Mouse (Mus musculus) olfactory bulb, adult 2 months (tissue): Measurements from ENCODE around the gene Gm44511. TPM values are rescaled to one million over a fixed set of nuclear protein-coding genes. Genes with fewer than 3 reads are reported as not detected.

Experiments used
- H3K27ac ChIP-seq: fragments of 200-500 bp; 2 replicates; pipeline ENCODE4 v1.5.1; 2012; ENCODE audit warnings: low read depth, low read length; ENCODE audit not compliant: insufficient read depth
- H3K4me1 ChIP-seq: fragments of 200-500 bp; 2 replicates; pipeline ENCODE4 v1.6.1; 2012; ENCODE audit warnings: low read length; ENCODE audit not compliant: control insufficient read depth, insufficient read depth
- H3K4me3 ChIP-seq: fragments of 200-500 bp; 2 replicates; pipeline ENCODE4 v1.5.1; 2012; ENCODE audit warnings: mild to moderate bottlenecking, low read depth, low read length, moderate library complexity; ENCODE audit not compliant: insufficient read depth
- CTCF ChIP-seq: fragments of 200-500 bp; IDR thresholded peaks from 2 replicates; pipeline ENCODE4 v1.5.1; 2012; ENCODE audit warnings: low read depth, mild to moderate bottlenecking, low read length, moderate library complexity; ENCODE audit not compliant: insufficient read depth
- POLR2A ChIP-seq: fragments of 200-500 bp; IDR thresholded peaks from 2 replicates; pipeline ENCODE4 v1.6.1; 2012; ENCODE audit warnings: mild to moderate bottlenecking, low read depth, low read length, moderate library complexity; ENCODE audit not compliant: insufficient read depth
- WGBS: fragments of 180-500 bp; shearing (Covaris S2); methylation state at CpG from one replicate; pipeline ENCODE4 v1.1.7; 2018; 5-methylcytosine and 5-hydroxymethylcytosine counted together
- polyA plus RNA-seq: library from polyadenylated mRNA; stranded (reverse); fragments of >200 nt; gene quantifications from 2 replicates; pipeline ENCODE4 v1.2.4, GENCODE M21; 2012; ENCODE audit warnings: low replicate concordance; ENCODE audit not compliant: missing spikeins, insufficient read depth, insufficient read length

Gene Gm44511
- polyA plus RNA-seq, 1 experiment = not detected

GRCm38 (mm10) chr6:128851151-128851550 lies 25.0 kb upstream of the Gm44511 start:
- Histone ChIP-seq H3K27ac (no peak overlapping the region), H3K4me1 (peaks cover 2% of the 10 kb centered on the region; the same call in 1 of the 2 replicates), H3K4me3 (no peak overlapping the region)
- TF ChIP-seq POLR2A = no peak
- TF ChIP-seq CTCF = no peak
- WGBS = 87% methylated on average over 2 of the region's 2 CpGs

GRCm38 (mm10) chr6:128850671-128851070 lies 24.6 kb upstream of the Gm44511 start:
- no peak for TF ChIP-seq POLR2A
- no peak for TF ChIP-seq CTCF
- Histone ChIP-seq H3K27ac (no peak overlapping the region), H3K4me3 (no peak overlapping the region), H3K4me1 (peaks cover 2% of the 10 kb centered on the region; the same call in 1 of the 2 replicates)
- WGBS = 73% methylated on average over 2 of the region's 2 CpGs

- H3K4me1 ChIP-seq = peaks cover 7% of the 10 kb centered on the region
- H3K4me3 ChIP-seq = no peak overlapping the region
- TF ChIP-seq CTCF = 0 out of 2 replicates have a peak, but pooled peaks have one; percentile 10
- no peak for TF ChIP-seq POLR2A
- WGBS = 51% methylated on average over 2 of the region's 2 CpGs
- H3K27ac ChIP-seq = no peak overlapping the region
These were observed 23.8 kb upstream of the Gm44511 start for GRCm38 (mm10) chr6:128849902-128850301.

- no peak overlapping the region for H3K4me3 ChIP-seq
- H3K4me1 ChIP-seq = peaks cover 8% of the 10 kb centered on the region
- WGBS = 94% methylated on average over 4 of the region's 4 CpGs
- no peak for TF ChIP-seq CTCF
- TF ChIP-seq POLR2A = no peak
- no peak overlapping the region for H3K27ac ChIP-seq
These were observed 21.3 kb upstream of the Gm44511 start for GRCm38 (mm10) chr6:128847401-128847800.

- peaks cover 8% of the 10 kb centered on the region for H3K4me1 ChIP-seq
- 49% methylated on average over 9 of the region's 9 CpGs for WGBS
- no peak overlapping the region for H3K27ac ChIP-seq
- H3K4me3 ChIP-seq = no peak overlapping the region
- TF ChIP-seq POLR2A (no peak), CTCF (no peak)
These were observed 20.0 kb upstream of the Gm44511 start for GRCm38 (mm10) chr6:128845998-128846542.

- Histone ChIP-seq H3K27ac (no peak overlapping the region), H3K4me3 (no peak overlapping the region), H3K4me1 (peaks cover 8% of the 10 kb centered on the region)
- peak; percentile 79 for TF ChIP-seq CTCF
- TF ChIP-seq POLR2A = no peak
- 29% methylated on average over 7 of the region's 7 CpGs for WGBS
These were observed 19.3 kb upstream of the Gm44511 start for GRCm38 (mm10) chr6:128845319-128845979.

- 74% methylated on average over 5 of the region's 5 CpGs for WGBS
- no peak overlapping the region for H3K27ac ChIP-seq
These were observed 18.5 kb upstream of the Gm44511 start for GRCm38 (mm10) chr6:128844586-128845080.

GRCm38 (mm10) chr6:128844131-128844530 lies 18.0 kb upstream of the Gm44511 start:
- peaks cover 8% of the 10 kb centered on the region for H3K4me1 ChIP-seq
- no peak overlapping the region; the same call in 1 of the 2 replicates for H3K27ac ChIP-seq
- WGBS = 11% methylated on average over 8 of the region's 8 CpGs
- H3K4me3 ChIP-seq = peak overlapping the region; percentile 34; the same call in 1 of the 2 replicates
- TF ChIP-seq POLR2A = no peak

More at GRCm38 (mm10) chr6:128844586-128845080, 18.5 kb upstream of the Gm44511 start:
- no peak overlapping the region for H3K4me3 ChIP-seq
- H3K4me1 ChIP-seq = peaks cover 8% of the 10 kb centered on the region
- TF ChIP-seq POLR2A (no peak), CTCF (no peak)

- H3K4me3 ChIP-seq = peak overlapping the region; percentile 85
- peak overlapping the region; percentile 85 for H3K27ac ChIP-seq
- peaks cover 8% of the 10 kb centered on the region for H3K4me1 ChIP-seq
- under 1% methylated on average over 22 of the region's 22 CpGs for WGBS
- TF ChIP-seq POLR2A (no peak), CTCF (no peak)
These were observed 17.4 kb upstream of the Gm44511 start for GRCm38 (mm10) chr6:128843479-128843992.
